Mouse (Mus musculus): Measurements from ENCODE around the gene Srp68. TPM values are rescaled to one million over a fixed set of nuclear protein-coding genes. Genes with fewer than 3 reads are reported as not detected.

Srp68 gene
- polyA plus RNA-seq, 1 experiment from 2014 or later: 53.0 TPM

GRCm38 (mm10) chr11:116221931-116222739 lies 51.9 kb downstream of the Srp68 start:
- 29% methylated on average over 53 of the region's 53 CpGs for WGBS
- no peak for DNase-seq (ENCODE audit: low spot score)
- no peak for TF ChIP-seq EP300 (optimal IDR thresholded peaks at IDR 0.05)
- peak; percentile 32 for TF ChIP-seq CTCF (IDR thresholded peaks at IDR 0.05; ENCODE audit: low read depth)
- no peak for ATAC-seq (ENCODE audit: low FRiP score, low TSS enrichment)
- H3K4me2 ChIP-seq (replicated peaks; ENCODE audit: low read depth): peak overlapping the region; percentile 57
- no peaks in the 10 kb centered on the region for H3K9me3 ChIP-seq (ENCODE audit: control insufficient read depth, low read length)
- peak overlapping the region; percentile 29 for H3K4me3 ChIP-seq (ENCODE audit: low read depth, low read length)
- peaks cover 12% of the 10 kb centered on the region; the same call in 1 of the 2 replicates for H3K4me1 ChIP-seq (replicated peaks; ENCODE audit: control insufficient read depth, insufficient read depth)
- H3K27ac ChIP-seq (replicated peaks): 0 out of 2 replicates have a peak overlapping the region, but pooled peaks have one; percentile 13
- peak overlapping the region; percentile 43 for H3K9ac ChIP-seq (ENCODE audit: low read length)
- H3K27me3 ChIP-seq (ENCODE audit: control insufficient read depth, insufficient read depth, low read length): no peaks in the 10 kb centered on the region
- no peaks in the 10 kb centered on the region for H3K36me3 ChIP-seq (ENCODE audit: control insufficient read depth, insufficient read depth, low read length)

DNA sequence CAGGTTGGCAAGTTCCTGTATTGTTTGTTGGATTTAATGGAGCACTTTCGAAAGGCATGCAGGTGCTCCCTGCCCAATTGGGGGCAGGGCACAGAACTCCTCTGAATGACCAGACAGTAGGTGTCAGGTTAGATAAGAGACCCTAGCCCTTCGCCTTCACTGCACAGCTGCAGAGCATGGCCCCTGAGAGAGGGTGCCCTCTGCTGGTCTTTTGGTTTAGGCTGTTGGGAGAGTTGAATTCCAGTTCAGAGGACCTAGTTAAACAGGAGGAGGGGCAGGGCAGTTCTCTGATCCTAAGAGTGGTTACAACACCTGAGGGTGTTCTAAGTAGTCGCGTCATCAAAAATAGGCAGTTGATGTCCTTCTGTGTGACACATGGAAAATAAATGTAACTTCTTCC lies 54.1 kb downstream of the Srp68 start:
- Histone ChIP-seq H3K27ac (replicated peaks) (peak overlapping the region; percentile 90), H3K4me2 (replicated peaks; ENCODE audit: low read depth) (no peak overlapping the region), H3K4me3 (ENCODE audit: low read depth, low read length) (no peak overlapping the region), H3K9me3 (ENCODE audit: control insufficient read depth, low read length) (no peaks in the 10 kb centered on the region), H3K4me1 (replicated peaks; ENCODE audit: control insufficient read depth, insufficient read depth) (peaks cover 12% of the 10 kb centered on the region; the same call in 1 of the 2 replicates), H3K9ac (ENCODE audit: low read length) (no peak overlapping the region), H3K27me3 (ENCODE audit: control insufficient read depth, insufficient read depth, low read length) (no peaks in the 10 kb centered on the region), H3K36me3 (ENCODE audit: control insufficient read depth, insufficient read depth, low read length) (no peaks in the 10 kb centered on the region)
- TF ChIP-seq EP300 (optimal IDR thresholded peaks at IDR 0.05) (no peak), CTCF (IDR thresholded peaks at IDR 0.05; ENCODE audit: low read depth) (peak; percentile 85)
- ATAC-seq (ENCODE audit: low FRiP score, low TSS enrichment): no peak
- DNase-seq (ENCODE audit: low spot score): peak; percentile 75
- 22% methylated on average over 4 of the region's 4 CpGs for WGBS

GRCm38 (mm10) chr11:116218737-116219400 lies 55.1 kb downstream of the Srp68 start:
- Histone ChIP-seq H3K27ac (replicated peaks) (peak overlapping the region; percentile 90), H3K9me3 (ENCODE audit: control insufficient read depth, low read length) (no peaks in the 10 kb centered on the region), H3K4me1 (replicated peaks; ENCODE audit: control insufficient read depth, insufficient read depth) (peaks cover 12% of the 10 kb centered on the region; the same call in 1 of the 2 replicates), H3K9ac (ENCODE audit: low read length) (peak overlapping the region; percentile 23; the same call in 1 of the 2 replicates), H3K27me3 (ENCODE audit: control insufficient read depth, insufficient read depth, low read length) (no peaks in the 10 kb centered on the region), H3K36me3 (ENCODE audit: control insufficient read depth, insufficient read depth, low read length) (no peaks in the 10 kb centered on the region), H3K4me2 (replicated peaks; ENCODE audit: low read depth) (0 out of 2 replicates have a peak overlapping the region, but pooled peaks have one; percentile 8), H3K4me3 (ENCODE audit: low read depth, low read length) (no peak overlapping the region)
- WGBS: 15% methylated on average over 7 of the region's 7 CpGs
- TF ChIP-seq EP300 (optimal IDR thresholded peaks at IDR 0.05) (no peak), CTCF (IDR thresholded peaks at IDR 0.05; ENCODE audit: low read depth) (peak; percentile 23; the same call in 1 of the 2 replicates)
- ATAC-seq (ENCODE audit: low FRiP score, low TSS enrichment) (peak; percentile 91), DNase-seq (ENCODE audit: low spot score) (peak; percentile 95)

DNA sequence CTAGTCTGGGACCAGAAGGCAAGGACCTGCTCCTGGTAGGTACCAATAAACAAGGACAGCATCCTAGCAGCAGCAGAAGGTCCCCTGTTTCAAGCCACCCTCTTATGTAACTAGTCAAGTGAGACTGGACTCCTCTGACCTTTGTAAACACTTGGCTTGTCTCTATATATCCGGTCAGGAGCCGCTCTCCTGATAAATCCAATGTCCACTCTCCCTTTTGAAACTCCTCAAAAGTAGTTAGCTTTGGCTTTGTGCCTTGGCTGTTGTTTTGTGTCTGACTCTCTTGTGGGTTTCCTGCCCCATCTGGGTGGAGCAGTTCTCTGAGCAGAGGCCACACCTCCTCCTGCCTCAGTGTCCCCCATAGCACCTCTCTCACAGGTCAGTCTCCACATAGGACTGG lies 55.8 kb downstream of the Srp68 start:
- Histone ChIP-seq H3K36me3 (ENCODE audit: control insufficient read depth, insufficient read depth, low read length) (no peaks in the 10 kb centered on the region), H3K4me2 (replicated peaks; ENCODE audit: low read depth) (0 out of 2 replicates have a peak overlapping the region, but pooled peaks have one; percentile 8), H3K27ac (replicated peaks) (peak overlapping the region; percentile 90), H3K4me3 (ENCODE audit: low read depth, low read length) (no peak overlapping the region), H3K27me3 (ENCODE audit: control insufficient read depth, insufficient read depth, low read length) (no peaks in the 10 kb centered on the region), H3K4me1 (replicated peaks; ENCODE audit: control insufficient read depth, insufficient read depth) (peaks cover 12% of the 10 kb centered on the region; the same call in 1 of the 2 replicates), H3K9me3 (ENCODE audit: control insufficient read depth, low read length) (no peaks in the 10 kb centered on the region), H3K9ac (ENCODE audit: low read length) (peak overlapping the region; percentile 23; the same call in 1 of the 2 replicates)
- 53% methylated on average over 2 of the region's 2 CpGs for WGBS
- DNase-seq (ENCODE audit: low spot score): no peak
- no peak; the same call in 1 of the 2 replicates for ATAC-seq (ENCODE audit: low FRiP score, low TSS enrichment)
- no peak for TF ChIP-seq EP300 (optimal IDR thresholded peaks at IDR 0.05)
- no peak for TF ChIP-seq CTCF (IDR thresholded peaks at IDR 0.05; ENCODE audit: low read depth)

DNA sequence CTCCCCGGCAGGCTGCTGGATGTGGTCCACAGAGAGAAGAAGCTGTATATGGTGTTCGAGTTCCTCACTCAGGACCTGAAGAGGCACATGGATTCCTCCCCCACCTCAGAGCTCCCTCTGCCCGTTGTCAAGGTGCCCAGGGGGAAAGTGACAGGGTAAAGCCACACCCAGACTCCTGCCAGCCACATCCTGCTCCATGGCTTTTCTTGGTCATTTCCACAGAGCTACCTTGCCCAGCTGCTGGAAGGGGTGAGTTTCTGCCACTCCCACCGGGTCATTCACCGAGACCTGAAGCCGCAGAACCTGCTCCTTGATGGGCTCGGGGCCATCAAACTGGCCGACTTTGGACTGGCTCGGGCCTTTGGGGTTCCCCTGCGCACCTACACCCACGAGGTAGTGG lies 57.5 kb downstream of the Srp68 start:
- TF ChIP-seq CTCF (IDR thresholded peaks at IDR 0.05; ENCODE audit: low read depth) (no peak), EP300 (optimal IDR thresholded peaks at IDR 0.05) (no peak)
- DNase-seq (ENCODE audit: low spot score) (peak; percentile 70), ATAC-seq (ENCODE audit: low FRiP score, low TSS enrichment) (0 out of 2 replicates have a peak, but pooled peaks have one; percentile 5)
- WGBS: 61% methylated on average over 11 of the region's 11 CpGs
- peaks cover 12% of the 10 kb centered on the region; the same call in 1 of the 2 replicates for H3K4me1 ChIP-seq (replicated peaks; ENCODE audit: control insufficient read depth, insufficient read depth)
- peak overlapping the region; percentile 61 for H3K27ac ChIP-seq (replicated peaks)
- H3K36me3 ChIP-seq (ENCODE audit: control insufficient read depth, insufficient read depth, low read length): no peaks in the 10 kb centered on the region
- no peaks in the 10 kb centered on the region for H3K27me3 ChIP-seq (ENCODE audit: control insufficient read depth, insufficient read depth, low read length)
- H3K4me3 ChIP-seq (ENCODE audit: low read depth, low read length): no peak overlapping the region
- H3K9ac ChIP-seq (ENCODE audit: low read length): no peak overlapping the region
- H3K9me3 ChIP-seq (ENCODE audit: control insufficient read depth, low read length): no peaks in the 10 kb centered on the region
- H3K4me2 ChIP-seq (replicated peaks; ENCODE audit: low read depth): no peak overlapping the region

Data from stomach, postnatal 0 days (tissue).